8 mouse cellular contexts compared by ENCODE assay signal in genomic region chr14:121062238-121063082, GRCm38 (mm10). TPM values are rescaled to one million over a fixed set of nuclear protein-coding genes. Genes with fewer than 3 reads are reported as not detected.
DNase-seq lines count a peak whose midpoint lies in the region; ATAC-seq and TF ChIP-seq lines count a peak whose summit lies in the region.

No protein-coding gene starts in this region.

- no peak overlapping the region for H3K9ac ChIP-seq in heart, adult 2 months (ENCODE audit: low read depth, low read length)
- H3K9ac ChIP-seq in kidney, embryonic 14.5 days (ENCODE audit: low read depth, low read length) = 0 out of 2 replicates have a peak overlapping the region, but pooled peaks have one; percentile 0
- no peak overlapping the region for H3K9ac ChIP-seq in limb, embryonic 12.5 days (replicated peaks)

- H3K36me3 ChIP-seq in heart, adult 2 months (ENCODE audit: control insufficient read depth, insufficient read depth, low read length) = no peaks in the 10 kb centered on the region
- H3K36me3 ChIP-seq in kidney, embryonic 14.5 days (ENCODE audit: control insufficient read depth, insufficient read depth, low read length) = peaks cover 3% of the 10 kb centered on the region; the same call in 1 of the 2 replicates
- H3K36me3 ChIP-seq in limb, embryonic 12.5 days = peaks cover 18% of the 10 kb centered on the region

- H3K27me3 ChIP-seq in heart, adult 2 months (ENCODE audit: control insufficient read depth, insufficient read depth, low read length) = no peaks in the 10 kb centered on the region
- H3K27me3 ChIP-seq in kidney, embryonic 14.5 days (ENCODE audit: control insufficient read depth, insufficient read depth, low read length) = no peaks in the 10 kb centered on the region
- H3K27me3 ChIP-seq in limb, embryonic 12.5 days = no peaks in the 10 kb centered on the region

- no peak for TF ChIP-seq EP300 in heart, adult 2 months (IDR thresholded peaks at IDR 0.05; ENCODE audit: insufficient read depth, low read depth, low read length)

- H3K4me3 ChIP-seq in heart, adult 2 months = no peak overlapping the region
- H3K4me3 ChIP-seq in kidney, embryonic 14.5 days (ENCODE audit: low read length) = no peak overlapping the region
- no peak overlapping the region for H3K4me3 ChIP-seq in limb, embryonic 12.5 days (replicated peaks)
- H3K4me3 ChIP-seq in olfactory bulb, adult 2 months (ENCODE audit: insufficient read depth, low read depth, low read length) = no peak overlapping the region

- peak; percentile 66; the same call in 1 of the 2 replicates for ATAC-seq in kidney, embryonic 14.5 days (ENCODE audit: low FRiP score, low TSS enrichment)
- no peak for ATAC-seq in limb, embryonic 12.5 days (ENCODE audit: insufficient number of reproducible peaks, insufficient read depth, low FRiP score, low TSS enrichment, low read depth)

- WGBS in heart, adult 2 months = 26% methylated on average over 14 of the region's 14 CpGs
- WGBS in kidney, embryonic 14.5 days = 14% methylated on average over 14 of the region's 14 CpGs
- 15% methylated on average over 14 of the region's 14 CpGs for WGBS in limb, embryonic 12.5 days
- WGBS in olfactory bulb, adult 2 months = 17% methylated on average over 14 of the region's 14 CpGs

- TF ChIP-seq CTCF in heart, adult 2 months (IDR thresholded peaks at IDR 0.05) = no peak
- no peak for TF ChIP-seq CTCF in olfactory bulb, adult 2 months (IDR thresholded peaks at IDR 0.05; ENCODE audit: insufficient read depth, low read depth, low read length)

- TF ChIP-seq POLR2A in heart, adult 2 months (IDR thresholded peaks at IDR 0.05; ENCODE audit: insufficient read depth, low read depth, low read length) = no peak
- TF ChIP-seq POLR2A in olfactory bulb, adult 2 months (IDR thresholded peaks at IDR 0.05; ENCODE audit: insufficient read depth, low read depth, low read length) = no peak

- H3K79me2 ChIP-seq in heart, adult 2 months (replicated peaks; ENCODE audit: control insufficient read depth, insufficient read depth, low read length) = no peaks in the 10 kb centered on the region

- H3K9me3 ChIP-seq in kidney, embryonic 14.5 days (ENCODE audit: control insufficient read depth, low read length) = peaks cover 5% of the 10 kb centered on the region; the same call in 1 of the 2 replicates
- H3K9me3 ChIP-seq in limb, embryonic 12.5 days = 0 out of 2 replicates have a peak, but pooled peaks cover 5% of the 10 kb centered on the region

- peak; percentile 50 for DNase-seq in adrenal gland, postnatal 10 days
- no peak for DNase-seq in adrenal gland, postnatal 4 days (ENCODE audit: low spot score in 2 of 2)
- DNase-seq in cerebellum, adult 9-10 months = peak; percentile 81
- peak; percentile 39 for DNase-seq in heart, adult 2 months
- no peak for DNase-seq in c-Kit-positive CD71-positive TER-119-positive erythroid progenitor cells, embryonic 14.5 days (ENCODE audit: low spot score)

- no peak overlapping the region for H3K4me2 ChIP-seq in kidney, embryonic 14.5 days (replicated peaks; ENCODE audit: low read depth, low read length)
- H3K4me2 ChIP-seq in limb, embryonic 12.5 days = peak overlapping the region; percentile 13; the same call in 1 of the 2 replicates

- intact Hi-C loops in heart, adult 2 months (cut with DNase I) = loop anchor here (1.0 kb wide), 1 partner anchor 11 kb away; no protein-coding TSS in a partner anchor

- H3K4me1 ChIP-seq in heart, adult 2 months (ENCODE audit: control insufficient read depth, insufficient read depth, low read length) = peaks cover 14% of the 10 kb centered on the region
- H3K4me1 ChIP-seq in kidney, embryonic 14.5 days (ENCODE audit: control insufficient read depth, insufficient read depth, low read length) = peaks cover 38% of the 10 kb centered on the region
- H3K4me1 ChIP-seq in limb, embryonic 12.5 days (replicated peaks) = peaks cover 63% of the 10 kb centered on the region
- peaks cover 28% of the 10 kb centered on the region for H3K4me1 ChIP-seq in olfactory bulb, adult 2 months (ENCODE audit: control insufficient read depth, insufficient read depth, low read length)

- H3K27ac ChIP-seq in heart, adult 2 months = no peak overlapping the region
- H3K27ac ChIP-seq in kidney, embryonic 14.5 days (ENCODE audit: low read depth, low read length) = peak overlapping the region; percentile 42; the same call in 1 of the 2 replicates
- H3K27ac ChIP-seq in limb, embryonic 12.5 days = peak overlapping the region; percentile 79
- H3K27ac ChIP-seq in olfactory bulb, adult 2 months (ENCODE audit: insufficient read depth, low read depth, low read length) = peak overlapping the region; percentile 62

RNA-seq across cellular contexts. Expression of gene Farp1, which starts 27.5 kb away (rescaled TPM):
- 10 to 100 TPM; 21.1 to 32.3 TPM for total RNA-seq in adrenal gland, postnatal 10 days (2021)
- total RNA-seq in adrenal gland, postnatal 4 days (2021) = 10 to 100 TPM; 41.6 to 58.5 TPM
- 10 to 100 TPM; 10.9 to 11.1 TPM for total RNA-seq in heart, adult 2 months (2021)
- 6.4 and 7.3 TPM in 2 replicates for polyA plus RNA-seq in heart, adult 2 months (2012; rRNA removed)
- polyA plus RNA-seq in kidney, embryonic 14.5 days (2014; fragmentation: Nextera tagmentation; extraction: Ambion mirVana) = 32.1 and 43.3 TPM in 2 replicates
- polyA plus RNA-seq in limb, embryonic 12.5 days (2016; fragmentation: Nextera tagmentation; extraction: Ambion mirVana) = 58.2 and 62.1 TPM in 2 replicates
- not detected in 2 replicates for polyA plus RNA-seq in olfactory bulb, adult 2 months (2012; ENCODE audit: insufficient read depth, insufficient read length, low replicate concordance, missing spikeins)

Comparison
In these comparisons a context has a peak if more than half of its experiments do, and no peak if none do; other contexts are left out.
1. DNase-seq: peak in adrenal gland, postnatal 10 days (single experiment), cerebellum, adult 9-10 months (single experiment) and heart, adult 2 months (2 of 2); none in adrenal gland, postnatal 4 days (0 of 2) and c-Kit-positive CD71-positive TER-119-positive erythroid progenitor cells, embryonic 14.5 days (single experiment).